Mouse (Mus musculus): Measurements from ENCODE around the gene Ifi27.
"Not testable (repeated sequence)": the region's sequence is repeated elsewhere in the genome, so short reads cannot be mapped to it uniquely, and the experiment has no call there.

GRCm38 (mm10) chr12:103444261-103444660 lies 10.2 kb downstream of the Ifi27 start:
- TF ChIP-seq POLR2A (IDR thresholded peaks at IDR 0.05; ENCODE audit: borderline replicate concordance, insufficient read depth, low read length); CTCF (IDR thresholded peaks at IDR 0.05; ENCODE audit: borderline replicate concordance, insufficient read depth, low read depth, low read length): not testable (repeated sequence)

Measured in cerebellum, adult 2 months (tissue).